Mouse (Mus musculus): ENCODE data around the gene Olfr520.
"Not testable (repeated sequence)": the region's sequence is repeated elsewhere in the genome, so short reads cannot be mapped to it uniquely, and the experiment has no call there.

Olfr520 gene

GRCm38 (mm10) chr7:99711166-99711565 is 18.9 kb upstream of the Olfr520 start, which contains the start of gene Slco2b1:
Gene Slco2b1 (minus strand): TSS chr7:99711340.
- DNase-seq (ENCODE audit: low read depth, low spot score) = no peak

GRCm38 (mm10) chr7:99712431-99712830 is 17.6 kb upstream of the Olfr520 start:
- DNase-seq (ENCODE audit: low read depth, low spot score) = no peak

GRCm38 (mm10) chr7:99716536-99716935 is 13.5 kb upstream of the Olfr520 start:
- no peak for DNase-seq (ENCODE audit: low read depth, low spot score)

DNA sequence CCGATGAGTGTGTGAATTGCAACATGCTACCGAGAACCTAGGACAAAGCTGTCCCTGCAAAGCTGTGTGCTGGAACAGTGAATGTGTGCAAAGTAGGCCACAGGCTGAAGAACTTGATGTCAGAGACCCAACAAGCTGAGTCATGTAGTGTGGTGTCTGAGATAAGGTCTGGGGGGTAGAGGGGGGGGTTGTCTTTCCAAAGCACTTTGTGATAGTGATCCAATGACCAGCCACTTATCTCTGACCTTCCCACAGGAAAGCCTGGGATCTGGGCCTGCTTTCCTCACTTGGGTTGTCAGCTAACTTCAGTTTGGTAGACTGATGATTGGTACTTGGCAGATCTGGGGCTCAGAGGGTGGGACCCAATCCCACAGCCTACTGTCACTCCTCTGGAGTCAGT is 4.5 kb downstream of the Olfr520 start:
- DNase-seq (ENCODE audit: low read depth, low spot score) = no peak

DNA sequence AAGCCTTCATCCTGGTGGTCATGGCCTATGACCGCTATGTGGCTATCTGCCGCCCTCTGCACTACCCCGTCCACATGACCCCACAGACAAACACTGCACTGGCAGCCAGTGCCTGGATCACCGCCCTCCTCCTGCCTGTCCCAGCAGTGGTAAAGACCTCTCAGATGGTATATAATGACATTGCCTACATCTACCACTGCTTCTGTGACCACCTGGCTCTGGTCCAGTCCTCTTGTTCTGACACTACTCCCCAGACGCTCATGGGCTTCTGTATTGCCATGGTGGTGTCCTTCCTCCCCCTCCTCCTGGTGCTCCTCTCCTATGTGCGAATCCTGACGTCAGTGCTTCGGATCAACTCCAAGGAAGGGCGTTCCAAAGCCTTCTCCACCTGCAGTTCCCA is 5.4 kb downstream of the Olfr520 start:
- DNase-seq (ENCODE audit: low read depth, low spot score) = not testable (repeated sequence)

DNA sequence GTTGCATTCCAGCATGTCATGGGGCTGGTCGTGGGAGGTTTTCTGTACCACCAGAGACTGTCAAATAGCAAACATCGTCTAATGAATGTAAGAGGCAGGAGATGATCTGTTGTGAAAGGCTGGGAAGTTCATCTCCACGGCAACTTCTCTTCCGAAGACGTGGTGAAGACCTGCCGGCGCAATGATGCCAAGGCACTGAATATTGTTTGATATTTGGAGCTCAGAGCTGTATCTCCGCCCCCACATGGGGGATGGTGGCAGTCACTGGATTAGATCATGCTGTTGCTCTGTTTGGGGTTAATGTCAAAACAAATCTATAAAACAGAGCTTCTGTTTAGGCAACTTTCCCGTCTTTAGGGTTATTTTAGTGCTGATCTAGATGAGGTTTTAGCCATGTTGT is 9.2 kb downstream of the Olfr520 start:
- no peak for DNase-seq (ENCODE audit: low read depth, low spot score)

- no peak for DNase-seq (ENCODE audit: low read depth, low spot score)
Measured at GRCm38 (mm10) chr7:99763207-99763606, 33.1 kb downstream of the Olfr520 start, which contains the start of gene Olfr521. Gene Olfr521 (plus strand): TSS chr7:99763507.

DNA sequence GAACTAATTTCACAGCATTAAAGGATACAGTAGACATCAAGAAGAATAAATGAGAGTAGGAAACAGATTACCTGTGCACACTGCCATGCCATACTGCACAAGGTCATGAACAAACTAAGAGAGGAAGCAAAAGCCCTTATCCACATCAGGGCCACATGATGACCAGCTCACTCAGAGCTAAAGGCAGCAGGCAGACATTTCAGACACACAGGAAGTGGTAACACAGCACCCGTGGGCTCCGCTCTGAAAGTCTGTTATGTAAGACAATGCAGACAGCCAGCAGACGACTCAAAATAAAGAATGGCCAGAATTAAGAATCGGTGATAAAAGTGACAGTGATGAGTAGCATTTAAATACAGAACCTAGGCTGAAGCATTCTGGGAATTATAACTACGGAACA is 51.3 kb downstream of the Olfr520 start:
- DNase-seq (ENCODE audit: low read depth, low spot score) = no peak

GRCm38 (mm10) chr7:99781916-99782315 is 51.8 kb downstream of the Olfr520 start:
- DNase-seq (ENCODE audit: low read depth, low spot score) = no peak

GRCm38 (mm10) chr7:99783421-99783820 is 53.3 kb downstream of the Olfr520 start:
- DNase-seq (ENCODE audit: low read depth, low spot score) = no peak

GRCm38 (mm10) chr7:99785553-99785952 is 55.5 kb downstream of the Olfr520 start:
- no peak for DNase-seq (ENCODE audit: low read depth, low spot score)

All from WW6 (cell line).